Mouse (Mus musculus) spleen, adult 2 months (tissue): ENCODE measurements at regions not wholly inside any gene's neighbourhood (a gene's known extent, or its start where the extent isn't known, plus 50 kb on each side); places are given as distances from the start of the nearest gene placed in this dataset.

Experiments used
- CTCF ChIP-seq: fragments of 200-500 bp; IDR thresholded peaks from 2 replicates; pipeline ENCODE4 v1.5.1; 2011; ENCODE audit warnings: mild to moderate bottlenecking, inconsistent platforms; ENCODE audit not compliant: insufficient read depth, insufficient read length, insufficient replicate concordance; ENCODE audit errors: extremely low read depth
- POLR2A ChIP-seq: fragments of 200-500 bp; IDR thresholded peaks from 2 replicates; pipeline ENCODE4 v1.6.1; 2011; ENCODE audit warnings: low read depth, low read length, inconsistent platforms

GRCm38 (mm10) chr3:50882249-50882733, 342.0 kb upstream of the Noct start:
- TF ChIP-seq CTCF (no peak), POLR2A (no peak)
